Mouse (Mus musculus) C2C12 (cell line): ENCODE data around the gene Med13l.

ENCODE experiments used
- CEBPB ChIP-seq: IDR thresholded peaks from one replicate; pipeline ENCODE4 v1.6.1; 2011; ENCODE audit warnings: low read depth, mild to moderate bottlenecking, control low read depth, moderate library complexity
- CTCF ChIP-seq: IDR thresholded peaks from one replicate; pipeline ENCODE4 v1.5.1; 2011; ENCODE audit not compliant: control insufficient read depth, insufficient read depth, insufficient read length
- MYOD1 ChIP-seq: IDR thresholded peaks from one replicate; pipeline ENCODE4 v1.6.1; 2011; ENCODE audit warnings: low read depth; ENCODE audit not compliant: control insufficient read depth, insufficient read length

GRCm38 (mm10) chr5:118556387-118556937 lies 4.0 kb upstream of the Med13l start:
- no peak for TF ChIP-seq CTCF
- TF ChIP-seq CEBPB = no peak
- TF ChIP-seq MYOD1 = no peak
